Mouse (Mus musculus) ovary, postnatal 14 days (tissue): ENCODE measurements around the gene Amy2a1.
"Not testable (repeated sequence)": the region's sequence is repeated elsewhere in the genome, so short reads cannot be mapped to it uniquely, and the experiment has no call there.

ENCODE experiments used
- DNase-seq: peaks from one replicate; pipeline ENCODE4 v3.0.0; 2022; ENCODE audit warnings: low spot score

Amy2a1 gene

GRCm38 (mm10) chr3:113532328-113532727 is at the start of gene Amy2a1:
Amy2a1 (minus strand) TSS chr3:113532428.
- DNase-seq = not testable (repeated sequence)

GRCm38 (mm10) chr3:113574578-113574977 is 42.4 kb upstream of the Amy2a1 start:
- no peak for DNase-seq

- no peak for DNase-seq
These were observed 41.9 kb upstream of the Amy2a1 start for GRCm38 (mm10) chr3:113574138-113574537.

GRCm38 (mm10) chr3:113572158-113572557 is 39.9 kb upstream of the Amy2a1 start:
- no peak for DNase-seq

GRCm38 (mm10) chr3:113539692-113540091 is 7.5 kb upstream of the Amy2a1 start:
- DNase-seq = no peak
